Mouse (Mus musculus): Measurements from ENCODE around the gene Dusp9. TPM values are rescaled to one million over a fixed set of nuclear protein-coding genes. Genes with fewer than 3 reads are reported as not detected.

The Dusp9 gene
- polyA plus RNA-seq, 1 experiment from 2014 or later = 5.2 TPM

GRCm38 (mm10) chrX:73639901-73640469 lies 766 bp downstream of the Dusp9 start:
- no peak; the same call in 1 of the 2 replicates for ATAC-seq (ENCODE audit: low FRiP score, low read depth)
- WGBS = 16% methylated on average over 41 of the region's 41 CpGs

GRCm38 (mm10) chrX:73645121-73645520 lies 5.9 kb downstream of the Dusp9 start:
- peaks cover 16% of the 10 kb centered on the region for H3K27me3 ChIP-seq (replicated peaks)
- 43% methylated on average over 4 of the region's 4 CpGs for WGBS
- no peak overlapping the region for H3K4me2 ChIP-seq (replicated peaks)
- no peak overlapping the region for H3K9ac ChIP-seq
- no peak for ATAC-seq (ENCODE audit: low FRiP score, low read depth)
- no peaks in the 10 kb centered on the region for H3K9me3 ChIP-seq
- H3K4me3 ChIP-seq = no peak overlapping the region
- no peaks in the 10 kb centered on the region for H3K36me3 ChIP-seq
- no peak overlapping the region for H3K27ac ChIP-seq
- no peaks in the 10 kb centered on the region for H3K4me1 ChIP-seq

More at GRCm38 (mm10) chrX:73639901-73640469, 766 bp downstream of the Dusp9 start:
- Histone ChIP-seq H3K36me3 (no peaks in the 10 kb centered on the region), H3K4me3 (peak overlapping the region; percentile 22), H3K9me3 (no peaks in the 10 kb centered on the region), H3K27me3 (replicated peaks) (peaks cover 61% of the 10 kb centered on the region), H3K9ac (no peak overlapping the region), H3K4me1 (no peaks in the 10 kb centered on the region), H3K27ac (no peak overlapping the region), H3K4me2 (replicated peaks) (peak overlapping the region; percentile 58)

GRCm38 (mm10) chrX:73650869-73651268 lies 11.7 kb downstream of the Dusp9 start:
- 73% methylated on average over 3 of the region's 3 CpGs for WGBS
- Histone ChIP-seq H3K4me1 (no peaks in the 10 kb centered on the region), H3K27ac (no peak overlapping the region), H3K4me3 (no peak overlapping the region), H3K4me2 (replicated peaks) (no peak overlapping the region), H3K9me3 (no peaks in the 10 kb centered on the region), H3K9ac (no peak overlapping the region), H3K36me3 (no peaks in the 10 kb centered on the region), H3K27me3 (replicated peaks) (no peaks in the 10 kb centered on the region)
- ATAC-seq (ENCODE audit: low FRiP score, low read depth) = no peak

- 84% methylated on average over 6 of the region's 6 CpGs for WGBS
These were observed 14.2 kb downstream of the Dusp9 start for GRCm38 (mm10) chrX:73653392-73653791.

GRCm38 (mm10) chrX:73654177-73654576 lies 15.0 kb downstream of the Dusp9 start:
- WGBS = 22% methylated on average over 6 of the region's 6 CpGs
- no peak; the same call in 1 of the 2 replicates for ATAC-seq (ENCODE audit: low FRiP score, low read depth)

More at GRCm38 (mm10) chrX:73653392-73653791, 14.2 kb downstream of the Dusp9 start:
- Histone ChIP-seq H3K4me3 (no peak overlapping the region), H3K9ac (no peak overlapping the region), H3K4me1 (no peaks in the 10 kb centered on the region), H3K36me3 (no peaks in the 10 kb centered on the region), H3K27ac (no peak overlapping the region), H3K4me2 (replicated peaks) (no peak overlapping the region), H3K27me3 (replicated peaks) (no peaks in the 10 kb centered on the region), H3K9me3 (no peaks in the 10 kb centered on the region)
- no peak for ATAC-seq (ENCODE audit: low FRiP score, low read depth)

GRCm38 (mm10) chrX:73655529-73655928 lies 16.3 kb downstream of the Dusp9 start:
- Histone ChIP-seq H3K36me3 (no peaks in the 10 kb centered on the region), H3K27ac (no peak overlapping the region), H3K9ac (no peak overlapping the region), H3K4me2 (replicated peaks) (no peak overlapping the region), H3K4me3 (no peak overlapping the region), H3K9me3 (no peaks in the 10 kb centered on the region), H3K27me3 (replicated peaks) (no peaks in the 10 kb centered on the region), H3K4me1 (0 out of 2 replicates have a peak, but pooled peaks cover 4% of the 10 kb centered on the region)
- 89% methylated on average over 3 of the region's 3 CpGs for WGBS
- ATAC-seq (ENCODE audit: low FRiP score, low read depth) = no peak

More at GRCm38 (mm10) chrX:73654177-73654576, 15.0 kb downstream of the Dusp9 start:
- no peaks in the 10 kb centered on the region for H3K36me3 ChIP-seq
- H3K4me1 ChIP-seq = no peaks in the 10 kb centered on the region
- H3K4me2 ChIP-seq (replicated peaks) = no peak overlapping the region
- H3K9me3 ChIP-seq = no peaks in the 10 kb centered on the region
- no peak overlapping the region for H3K27ac ChIP-seq
- no peaks in the 10 kb centered on the region for H3K27me3 ChIP-seq (replicated peaks)
- no peak overlapping the region for H3K4me3 ChIP-seq
- no peak overlapping the region for H3K9ac ChIP-seq

GRCm38 (mm10) chrX:73658391-73658790 lies 19.2 kb downstream of the Dusp9 start:
- no peak overlapping the region for H3K27ac ChIP-seq
- no peak overlapping the region for H3K4me3 ChIP-seq
- H3K27me3 ChIP-seq (replicated peaks) = no peaks in the 10 kb centered on the region
- WGBS = 38% methylated on average over 7 of the region's 7 CpGs
- no peak overlapping the region for H3K9ac ChIP-seq
- no peak for ATAC-seq (ENCODE audit: low FRiP score, low read depth)
- H3K36me3 ChIP-seq = no peaks in the 10 kb centered on the region
- H3K4me2 ChIP-seq (replicated peaks) = peak overlapping the region; percentile 73
- no peaks in the 10 kb centered on the region for H3K9me3 ChIP-seq
- 0 out of 2 replicates have a peak, but pooled peaks cover 4% of the 10 kb centered on the region for H3K4me1 ChIP-seq

- Histone ChIP-seq H3K9ac (peak overlapping the region; percentile 61), H3K4me3 (peak overlapping the region; percentile 46), H3K4me2 (replicated peaks) (peak overlapping the region; percentile 73), H3K4me1 (0 out of 2 replicates have a peak, but pooled peaks cover 4% of the 10 kb centered on the region), H3K27me3 (replicated peaks) (no peaks in the 10 kb centered on the region), H3K9me3 (no peaks in the 10 kb centered on the region), H3K27ac (no peak overlapping the region), H3K36me3 (no peaks in the 10 kb centered on the region)
- ATAC-seq (ENCODE audit: low FRiP score, low read depth) = peak; percentile 60
- 62% methylated on average over 13 of the region's 13 CpGs for WGBS
These were observed 19.8 kb downstream of the Dusp9 start for GRCm38 (mm10) chrX:73658936-73659574.

GRCm38 (mm10) chrX:73659575-73660283 lies 20.5 kb downstream of the Dusp9 start, which contains the start of gene Pnck:
Gene Pnck, minus strand, starts transcription at chrX:73660117.
- H3K27me3 ChIP-seq (replicated peaks) = no peaks in the 10 kb centered on the region
- peak; percentile 73 for ATAC-seq (ENCODE audit: low FRiP score, low read depth)
- no peaks in the 10 kb centered on the region for H3K9me3 ChIP-seq
- H3K4me1 ChIP-seq = 0 out of 2 replicates have a peak, but pooled peaks cover 4% of the 10 kb centered on the region
- H3K4me2 ChIP-seq (replicated peaks) = peak within 1 kb of the TSS; percentile 73
- H3K9ac ChIP-seq = peak within 1 kb of the TSS; percentile 61
- H3K36me3 ChIP-seq = no peaks in the 10 kb centered on the region
- 16% methylated on average over 41 of the region's 57 CpGs for WGBS
- no peak within 1 kb of the TSS for H3K27ac ChIP-seq
- H3K4me3 ChIP-seq = peak within 1 kb of the TSS; percentile 46

- Histone ChIP-seq H3K9me3 (no peaks in the 10 kb centered on the region), H3K4me1 (0 out of 2 replicates have a peak, but pooled peaks cover 4% of the 10 kb centered on the region), H3K27ac (no peak overlapping the region), H3K27me3 (replicated peaks) (no peaks in the 10 kb centered on the region), H3K9ac (peak overlapping the region; percentile 61; the same call in 1 of the 2 replicates), H3K4me2 (replicated peaks) (peak overlapping the region; percentile 73), H3K36me3 (no peaks in the 10 kb centered on the region), H3K4me3 (peak overlapping the region; percentile 46)
- ATAC-seq (ENCODE audit: low FRiP score, low read depth) = peak; percentile 3; the same call in 1 of the 2 replicates
- WGBS = 53% methylated on average over 3 of the region's 3 CpGs
These were observed 21.1 kb downstream of the Dusp9 start for GRCm38 (mm10) chrX:73660284-73660665.

GRCm38 (mm10) chrX:73663143-73663542 lies 23.9 kb downstream of the Dusp9 start:
- H3K27ac ChIP-seq = no peak overlapping the region
- no peaks in the 10 kb centered on the region for H3K36me3 ChIP-seq
- H3K4me2 ChIP-seq (replicated peaks) = no peak overlapping the region
- no peak for ATAC-seq (ENCODE audit: low FRiP score, low read depth)
- no peaks in the 10 kb centered on the region for H3K27me3 ChIP-seq (replicated peaks)
- H3K9ac ChIP-seq = no peak overlapping the region
- 0 out of 2 replicates have a peak, but pooled peaks cover 4% of the 10 kb centered on the region for H3K4me1 ChIP-seq
- H3K4me3 ChIP-seq = no peak overlapping the region
- no peaks in the 10 kb centered on the region for H3K9me3 ChIP-seq

- no peaks in the 10 kb centered on the region for H3K27me3 ChIP-seq (replicated peaks)
- H3K4me1 ChIP-seq = peaks cover 20% of the 10 kb centered on the region
- 55% methylated on average over 4 of the region's 4 CpGs for WGBS
- no peak overlapping the region for H3K4me3 ChIP-seq
- H3K27ac ChIP-seq = no peak overlapping the region
- ATAC-seq (ENCODE audit: low FRiP score, low read depth) = peak; percentile 54
- no peaks in the 10 kb centered on the region; the same call in 1 of the 2 replicates for H3K36me3 ChIP-seq
- H3K9me3 ChIP-seq = no peaks in the 10 kb centered on the region
- H3K9ac ChIP-seq = no peak overlapping the region
- peak overlapping the region; percentile 67; the same call in 1 of the 2 replicates for H3K4me2 ChIP-seq (replicated peaks)
These were observed 32.8 kb downstream of the Dusp9 start for GRCm38 (mm10) chrX:73672031-73672431.
